Mouse (Mus musculus) bone marrow, adult 2 months (tissue): Measurements from ENCODE around the gene Adgrv1. TPM values are rescaled to one million over a fixed set of nuclear protein-coding genes. Genes with fewer than 3 reads are reported as not detected.

Experiments used
- H3K27ac ChIP-seq: fragments of 200-500 bp; 2 replicates; pipeline ENCODE4 v1.5.1; 2012; ENCODE audit warnings: low read depth, mild to moderate bottlenecking, control low read depth, inconsistent platforms, low read length; ENCODE audit not compliant: control insufficient read depth, poor library complexity, insufficient read depth
- H3K4me1 ChIP-seq: fragments of 200-500 bp; 2 replicates; pipeline ENCODE4 v1.6.1; 2011; ENCODE audit warnings: low read length; ENCODE audit not compliant: control insufficient read depth, insufficient read depth
- H3K4me3 ChIP-seq: fragments of 200-500 bp; replicated peaks from 2 replicates; pipeline ENCODE3; 2011; ENCODE audit warnings: mild to moderate bottlenecking, low read depth, low read length, control low read depth; ENCODE audit not compliant: control insufficient read depth
- CTCF ChIP-seq: fragments of 200-500 bp; IDR thresholded peaks from 2 replicates; pipeline ENCODE4 v1.5.1; 2011; ENCODE audit warnings: low read length, control low read depth; ENCODE audit not compliant: control insufficient read depth, insufficient read depth
- POLR2A ChIP-seq: fragments of 200-500 bp; IDR thresholded peaks from 2 replicates; pipeline ENCODE4 v1.6.1; 2011; ENCODE audit warnings: low read depth, mild to moderate bottlenecking, control low read depth, low read length, borderline replicate concordance; ENCODE audit not compliant: control insufficient read depth
- WGBS: fragments of 180-500 bp; shearing (Covaris S2); methylation state at CpG from one replicate; pipeline ENCODE4 v1.1.7; 2018; 5-methylcytosine and 5-hydroxymethylcytosine counted together
- polyA plus RNA-seq: library from polyadenylated mRNA; stranded (reverse); fragments of >200 nt; gene quantifications from 2 replicates; pipeline ENCODE4 v1.2.4, GENCODE M21; 2011; ENCODE audit warnings: low replicate concordance; ENCODE audit not compliant: missing spikeins, insufficient read depth, insufficient read length

The Adgrv1 gene
- 1.7 TPM in 1 of 2 replicates, not detected in the other for polyA plus RNA-seq

DNA sequence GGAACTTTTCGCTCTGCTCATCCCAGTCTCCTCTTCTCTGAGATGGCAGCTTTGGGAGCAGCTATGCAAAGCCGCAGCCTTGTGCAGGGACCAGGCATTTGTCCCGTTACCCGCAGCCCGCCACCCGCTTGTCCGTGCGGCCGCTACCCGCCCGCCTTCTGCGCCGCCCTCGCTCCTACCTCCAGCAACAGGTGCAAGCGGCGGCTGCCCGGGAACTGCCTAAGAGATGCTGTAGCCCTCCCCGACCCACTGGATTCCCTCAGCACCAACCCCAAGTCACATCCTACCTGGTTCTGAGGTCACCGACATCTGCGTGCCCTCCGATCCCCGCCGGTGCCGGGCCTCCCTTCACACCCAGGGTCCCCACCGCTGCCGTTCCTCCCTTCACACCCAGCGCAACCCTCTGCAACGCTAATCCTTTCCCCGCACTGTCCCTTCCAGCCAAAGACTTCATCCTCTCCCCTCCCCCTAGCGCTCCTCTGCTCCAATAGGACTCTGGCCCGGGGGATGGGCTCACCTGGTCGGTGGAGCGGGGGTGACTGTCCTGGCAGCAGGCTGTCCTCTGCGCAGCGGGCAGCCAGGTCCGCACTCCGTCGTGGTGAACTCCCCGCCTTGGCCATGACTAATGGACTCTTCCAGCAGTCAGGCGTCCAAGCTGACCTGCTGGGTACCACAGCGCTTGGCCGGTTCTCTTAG is at the start of gene Adgrv1:
Adgrv1 (minus strand) TSS at position 435 of the 696 bp plus-strand sequence.
- H3K4me3 ChIP-seq = no peak within 1 kb of the TSS
- 8% methylated on average over 42 of the region's 42 CpGs for WGBS

DNA sequence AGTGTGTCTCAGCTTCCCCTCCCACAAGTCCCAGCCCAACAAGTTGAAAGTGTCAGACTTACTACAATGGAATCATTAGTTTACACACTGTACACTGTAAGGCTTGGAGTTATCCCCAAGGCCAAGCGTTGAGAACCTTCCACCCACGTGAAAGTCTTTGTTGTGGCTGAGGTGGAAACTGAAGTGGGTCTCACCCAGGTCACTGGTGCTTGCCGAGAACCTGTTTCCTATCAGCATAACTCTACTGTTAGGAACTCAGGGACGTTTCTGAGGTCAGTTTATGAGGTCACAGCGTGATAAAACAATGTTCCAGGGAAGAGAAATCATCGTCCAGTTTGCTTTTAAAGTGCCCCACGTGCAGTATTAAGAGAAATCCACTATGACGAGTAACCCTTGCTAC is 42.4 kb upstream of the Adgrv1 start:
- WGBS = 85% methylated on average over 8 of the region's 8 CpGs
- Histone ChIP-seq H3K4me1 (no peaks in the 10 kb centered on the region), H3K27ac (no peak overlapping the region), H3K4me3 (no peak overlapping the region)
- no peak for TF ChIP-seq CTCF
- no peak for TF ChIP-seq POLR2A

More for the DNA sequence above, at the start of gene Adgrv1:
- Histone ChIP-seq H3K27ac (no peak within 1 kb of the TSS), H3K4me1 (no peaks in the 10 kb centered on the region; the same call in 1 of the 2 replicates)
- TF ChIP-seq POLR2A (no peak), CTCF (no peak)

DNA sequence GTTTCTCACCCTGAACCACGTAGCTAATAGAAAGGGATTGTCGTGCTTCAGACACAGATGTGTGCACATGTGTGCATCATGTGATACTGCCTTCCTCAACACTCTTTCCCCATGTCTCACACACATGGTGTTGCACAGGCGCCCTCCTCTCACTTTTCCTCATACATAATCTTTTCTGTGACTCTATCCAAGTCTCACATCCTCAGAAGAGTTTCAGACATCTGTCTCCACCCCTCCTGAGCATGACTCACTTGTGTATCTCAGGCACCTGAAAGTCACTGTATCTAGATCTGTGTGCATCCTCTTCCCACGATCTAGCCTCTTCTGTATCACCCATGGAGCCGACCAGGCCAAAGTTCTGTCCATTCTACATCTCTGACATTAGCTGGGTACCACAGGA is 34.8 kb upstream of the Adgrv1 start:
- TF ChIP-seq CTCF = no peak
- no peak for TF ChIP-seq POLR2A
- no peak overlapping the region for H3K27ac ChIP-seq
- no peaks in the 10 kb centered on the region; the same call in 1 of the 2 replicates for H3K4me1 ChIP-seq
- 83% methylated on average over 5 of the region's 5 CpGs for WGBS
- H3K4me3 ChIP-seq = no peak overlapping the region

DNA sequence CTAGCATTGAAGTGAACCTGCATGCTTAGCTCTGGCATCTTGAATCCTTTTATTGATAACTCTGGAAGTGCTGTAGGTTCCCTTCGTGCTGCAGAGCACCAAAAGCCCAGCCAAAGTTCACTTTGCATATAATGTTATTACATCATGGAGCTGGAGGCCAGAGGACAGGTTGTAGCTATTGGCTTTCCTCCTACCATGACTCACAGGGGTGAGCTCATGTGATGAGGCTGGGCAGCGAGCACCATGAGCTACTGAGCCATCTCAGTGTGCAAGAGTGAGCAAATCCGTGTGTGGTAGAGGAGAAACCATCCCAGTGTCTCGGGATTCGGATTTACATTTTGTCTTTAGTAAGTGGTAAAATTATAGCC is 31.4 kb upstream of the Adgrv1 start:
- TF ChIP-seq POLR2A (no peak), CTCF (no peak)
- H3K4me1 ChIP-seq = no peaks in the 10 kb centered on the region; the same call in 1 of the 2 replicates
- 91% methylated on average over 5 of the region's 5 CpGs for WGBS
- H3K4me3 ChIP-seq = no peak overlapping the region
- no peak overlapping the region for H3K27ac ChIP-seq

DNA sequence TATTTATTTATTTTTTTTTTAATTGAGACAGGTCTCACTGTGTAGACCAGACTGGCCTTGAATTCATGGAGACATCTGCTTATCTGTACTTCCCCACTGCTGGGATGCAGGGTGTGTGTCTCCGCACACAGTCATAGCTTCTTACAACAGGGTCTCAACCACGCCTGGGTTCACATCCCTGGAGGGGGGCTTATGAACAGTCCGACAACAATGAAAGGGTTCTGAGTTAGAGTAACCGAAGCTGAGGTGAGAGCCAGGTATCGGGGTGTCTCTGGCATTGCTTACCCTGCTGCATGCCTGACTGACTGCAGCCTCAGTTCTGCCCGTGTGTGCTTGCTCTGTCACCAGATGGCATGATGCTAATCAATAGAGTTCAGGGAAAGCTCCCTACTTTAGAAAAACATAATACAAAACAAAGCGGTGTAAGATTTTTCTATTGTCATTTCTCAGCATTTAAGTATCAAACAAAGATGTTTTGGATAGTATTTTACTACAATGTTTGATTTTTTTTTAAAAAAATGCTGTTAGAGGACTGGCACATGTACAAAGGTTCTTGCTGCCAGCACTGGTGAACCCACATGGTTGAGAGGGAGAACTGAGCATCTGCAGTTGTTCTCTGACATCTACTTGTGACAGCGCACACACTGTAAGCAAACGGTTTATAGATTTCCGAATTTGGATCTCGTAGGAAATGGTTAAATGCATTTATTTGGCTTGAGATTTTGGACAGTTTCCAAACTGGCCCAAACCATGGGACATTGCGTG is 30.8 kb upstream of the Adgrv1 start:
- Histone ChIP-seq H3K27ac (no peak overlapping the region), H3K4me3 (no peak overlapping the region), H3K4me1 (no peaks in the 10 kb centered on the region; the same call in 1 of the 2 replicates)
- 84% methylated on average over 12 of the region's 12 CpGs for WGBS
- TF ChIP-seq CTCF (no peak), POLR2A (no peak)

DNA sequence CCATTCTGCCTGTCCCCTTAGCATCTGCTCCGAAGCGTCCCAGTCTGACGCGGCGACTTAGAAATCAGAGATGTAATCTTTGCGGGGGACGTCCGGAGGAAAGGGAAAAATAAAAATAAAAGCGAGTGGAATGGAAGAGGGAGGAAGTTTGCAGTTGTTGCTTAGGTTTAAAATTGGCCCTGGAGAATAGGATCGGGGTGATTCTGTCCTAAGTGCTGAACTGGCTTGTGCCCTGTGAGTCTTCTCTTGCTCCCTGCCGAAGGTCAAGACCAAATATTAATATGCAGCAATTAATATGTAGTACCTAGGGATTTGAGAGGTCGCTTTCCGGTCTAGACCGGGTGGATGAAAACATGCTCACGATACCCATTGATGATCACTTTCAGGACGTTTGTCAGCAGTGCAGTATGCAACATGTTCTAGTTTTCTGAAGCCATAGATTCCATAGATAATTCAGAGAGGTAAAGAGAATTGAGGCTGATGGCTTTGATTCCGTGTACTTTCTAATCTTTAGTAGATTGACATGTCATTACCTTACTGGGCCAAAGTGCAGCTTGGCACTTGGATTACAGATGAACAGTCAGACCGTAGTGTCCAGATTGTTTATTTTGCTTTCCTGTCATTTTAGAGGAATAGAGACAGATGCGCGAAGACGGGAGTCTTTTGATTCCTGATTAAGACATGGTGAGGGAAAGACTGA is 25.2 kb upstream of the Adgrv1 start:
- Histone ChIP-seq H3K4me3 (peak overlapping the region; percentile 91), H3K27ac (peak overlapping the region; percentile 88), H3K4me1 (no peaks in the 10 kb centered on the region; the same call in 1 of the 2 replicates)
- 10% methylated on average over 21 of the region's 21 CpGs for WGBS
- TF ChIP-seq CTCF = no peak
- TF ChIP-seq POLR2A = no peak

DNA sequence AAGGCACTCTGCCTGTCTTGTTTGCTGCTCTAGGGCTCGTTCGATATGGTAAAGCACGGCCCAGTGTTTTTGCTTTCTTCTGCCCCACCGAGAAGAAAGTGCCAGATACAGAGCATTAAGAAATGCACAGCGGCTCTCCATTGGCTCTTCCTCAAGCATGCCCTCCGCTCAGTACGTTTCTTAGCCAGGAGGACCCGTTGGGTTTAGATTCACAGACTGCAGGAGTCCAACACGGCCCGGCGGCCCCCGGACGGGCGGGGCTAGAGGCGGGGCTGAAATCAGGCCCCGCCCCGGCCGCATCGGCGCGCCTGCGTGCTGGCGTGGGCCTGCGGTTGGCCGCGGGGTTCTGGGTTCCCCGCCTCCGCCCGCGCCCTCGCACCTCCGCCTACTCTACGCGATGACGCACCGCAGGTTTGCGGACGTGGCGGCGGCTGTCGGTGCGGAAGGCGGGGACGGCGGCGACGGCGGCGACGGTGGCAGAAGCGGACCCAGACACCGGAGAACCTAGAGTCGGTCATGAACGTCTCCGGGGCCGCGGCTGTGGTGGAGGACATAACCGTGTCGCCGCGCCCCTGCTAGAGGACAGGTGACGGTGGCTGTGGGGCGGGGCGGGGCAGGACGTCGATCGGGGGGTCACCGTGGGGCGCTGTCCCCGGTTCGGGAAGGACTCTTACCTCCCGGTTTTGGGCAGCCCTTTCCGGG is 24.5 kb upstream of the Adgrv1 start, which contains the start of gene Lysmd3:
Lysmd3 (plus strand) TSS at position 313 of the 702 bp plus-strand sequence.
- WGBS = under 1% methylated on average over 73 of the region's 73 CpGs
- H3K27ac ChIP-seq = peak within 1 kb of the TSS; percentile 88
- peak within 1 kb of the TSS; percentile 91 for H3K4me3 ChIP-seq
- H3K4me1 ChIP-seq = no peaks in the 10 kb centered on the region; the same call in 1 of the 2 replicates
- peak; percentile 65; the same call in 1 of the 2 replicates for TF ChIP-seq POLR2A
- no peak for TF ChIP-seq CTCF
